Mouse (Mus musculus): Measurements from ENCODE around the gene Fam102b. TPM values are rescaled to one million over a fixed set of nuclear protein-coding genes. Genes with fewer than 3 reads are reported as not detected.
A peak's percentile ranks its signal among the peaks of the same experiment; 100 is the strongest.

Gene Fam102b
- polyA plus RNA-seq, 2 experiments = 1.3 to 2.0 TPM

GRCm38 (mm10) chr3:108977340-108978030 lies 49.9 kb downstream of the Fam102b start:
- Histone ChIP-seq H3K36me3 (replicated peaks; ENCODE audit: control insufficient read depth, insufficient read depth, low read depth) (no peaks in the 10 kb centered on the region), H3K9me3 (ENCODE audit: control insufficient read depth, low read length) (no peaks in the 10 kb centered on the region), H3K4me1 (replicated peaks; ENCODE audit: control insufficient read depth in 2 of 2, insufficient read depth in 2 of 2, low read length in 1 of 2) (peaks cover 0 to 11% of the 10 kb centered on the region in 2 experiments; a peak in 3 of 4 replicates), H3K4me2 (ENCODE audit: low read depth) (no peak overlapping the region), H3K27me3 (ENCODE audit: control insufficient read depth, insufficient read depth, low read length) (no peaks in the 10 kb centered on the region), H3K27ac (no peak overlapping the region), H3K4me3 (ENCODE audit: insufficient read depth in 1 of 2, low read depth in 2 of 2, low read length in 2 of 2) (no peak overlapping the region), H3K9ac (replicated peaks) (no peak overlapping the region)
- 73% methylated on average over 13 of the region's 13 CpGs for WGBS (ENCODE audit: insufficient replicate concordance)
- peak in 1 of 3 experiments; percentile 26 for DNase-seq (ENCODE audit: low read depth in 3 of 3, low spot score in 3 of 3)
- ATAC-seq (ENCODE audit: insufficient read depth) = 0 out of 2 replicates have a peak, but pooled peaks have one; percentile 21
- no peak for TF ChIP-seq EP300 (IDR thresholded peaks at IDR 0.05; ENCODE audit: low read depth)
- peak; percentile 75 for TF ChIP-seq CTCF (IDR thresholded peaks at IDR 0.05; ENCODE audit: low read depth)

DNA sequence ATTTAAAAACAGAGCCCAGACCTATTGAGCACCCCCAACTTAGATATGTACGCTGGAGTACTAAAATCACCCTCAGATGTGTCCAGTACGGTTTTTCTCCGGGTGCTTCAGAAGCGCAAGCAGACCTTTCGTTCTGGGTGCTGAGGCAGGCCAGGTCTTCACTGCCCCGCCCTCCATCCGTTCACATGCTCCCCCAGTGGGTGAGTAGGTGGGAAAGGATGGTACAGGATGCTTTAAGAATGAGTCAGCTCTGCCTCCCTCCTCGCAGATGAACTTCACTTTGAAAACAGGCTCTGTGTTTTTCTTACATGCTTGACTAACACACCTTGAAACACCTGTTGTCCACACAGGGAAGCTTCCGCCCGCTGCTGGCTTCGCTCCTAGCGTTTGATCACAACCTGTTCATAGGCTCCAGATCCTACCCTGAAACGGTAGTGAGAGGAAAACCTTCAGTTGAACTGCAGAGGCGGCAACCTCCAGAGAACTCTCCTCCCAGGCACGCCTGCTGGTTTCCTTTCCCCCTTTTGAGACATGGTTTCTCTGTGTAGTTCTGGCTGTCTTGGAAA lies 52.4 kb downstream of the Fam102b start:
- H3K9ac ChIP-seq (replicated peaks) = no peak overlapping the region
- H3K9me3 ChIP-seq (ENCODE audit: control insufficient read depth, low read length) = no peaks in the 10 kb centered on the region
- no peaks in the 10 kb centered on the region for H3K36me3 ChIP-seq (replicated peaks; ENCODE audit: control insufficient read depth, insufficient read depth, low read depth)
- H3K4me3 ChIP-seq (ENCODE audit: insufficient read depth in 1 of 2, low read depth in 2 of 2, low read length in 2 of 2) = no peak overlapping the region
- peaks cover 0 to 11% of the 10 kb centered on the region in 2 experiments; a peak in 3 of 4 replicates for H3K4me1 ChIP-seq (replicated peaks; ENCODE audit: control insufficient read depth in 2 of 2, insufficient read depth in 2 of 2, low read length in 1 of 2)
- WGBS (ENCODE audit: insufficient replicate concordance) = 67% methylated on average over 15 of the region's 15 CpGs
- no peak overlapping the region for H3K27ac ChIP-seq
- no peak for TF ChIP-seq EP300 (IDR thresholded peaks at IDR 0.05; ENCODE audit: low read depth)
- TF ChIP-seq CTCF (IDR thresholded peaks at IDR 0.05; ENCODE audit: low read depth) = no peak
- H3K4me2 ChIP-seq (ENCODE audit: low read depth) = peak overlapping the region; percentile 32
- H3K27me3 ChIP-seq (ENCODE audit: control insufficient read depth, insufficient read depth, low read length) = no peaks in the 10 kb centered on the region
- DNase-seq (ENCODE audit: low read depth in 3 of 3, low spot score in 3 of 3) (no peak), ATAC-seq (ENCODE audit: insufficient read depth) (no peak)

DNA sequence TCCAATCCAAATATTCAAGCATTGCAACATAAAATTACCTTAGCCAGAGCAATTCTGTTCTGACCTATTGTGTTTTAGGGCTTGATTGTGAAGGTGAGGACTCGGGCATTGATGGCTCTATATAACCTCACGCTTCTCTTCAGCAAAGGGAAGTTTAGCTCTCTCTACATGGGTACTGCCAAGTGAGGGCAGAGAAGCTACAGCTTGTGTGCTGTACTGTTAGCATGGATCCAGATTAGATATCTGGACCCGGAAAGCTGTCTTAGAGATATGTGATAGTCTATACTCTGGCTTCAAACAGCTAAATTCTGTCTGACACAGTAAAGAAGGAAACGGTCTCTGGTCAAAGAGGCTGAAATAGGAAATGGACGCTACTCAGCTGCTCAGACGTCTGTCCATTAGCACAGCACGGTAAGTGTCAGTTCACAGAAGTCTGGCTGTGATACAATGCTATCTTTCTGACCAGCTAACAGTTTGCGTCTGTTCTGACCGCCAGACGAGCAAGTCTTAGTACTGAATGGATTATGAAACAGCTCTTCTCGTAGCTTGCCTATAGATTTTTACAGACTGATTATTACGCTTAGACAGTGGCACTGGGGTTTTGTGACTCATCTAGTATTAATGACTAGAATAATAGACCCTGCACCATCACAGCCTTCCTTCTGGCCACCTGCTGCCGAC lies 53.3 kb downstream of the Fam102b start:
- Histone ChIP-seq H3K9me3 (ENCODE audit: control insufficient read depth, low read length) (no peaks in the 10 kb centered on the region), H3K9ac (replicated peaks) (no peak overlapping the region), H3K4me3 (ENCODE audit: insufficient read depth in 1 of 2, low read depth in 2 of 2, low read length in 2 of 2) (no peak overlapping the region), H3K4me2 (ENCODE audit: low read depth) (peak overlapping the region; percentile 32), H3K4me1 (replicated peaks; ENCODE audit: control insufficient read depth in 2 of 2, insufficient read depth in 2 of 2, low read length in 1 of 2) (peaks cover 0 to 11% of the 10 kb centered on the region in 2 experiments; a peak in 3 of 4 replicates), H3K27me3 (ENCODE audit: control insufficient read depth, insufficient read depth, low read length) (no peaks in the 10 kb centered on the region), H3K36me3 (replicated peaks; ENCODE audit: control insufficient read depth, insufficient read depth, low read depth) (no peaks in the 10 kb centered on the region), H3K27ac (no peak overlapping the region)
- DNase-seq (ENCODE audit: low read depth in 3 of 3, low spot score in 3 of 3) (no peak), ATAC-seq (ENCODE audit: insufficient read depth) (peak; percentile 77)
- 27% methylated on average over 13 of the region's 13 CpGs for WGBS (ENCODE audit: insufficient replicate concordance)
- TF ChIP-seq EP300 (IDR thresholded peaks at IDR 0.05; ENCODE audit: low read depth) = peak; percentile 63
- no peak for TF ChIP-seq CTCF (IDR thresholded peaks at IDR 0.05; ENCODE audit: low read depth)

DNA sequence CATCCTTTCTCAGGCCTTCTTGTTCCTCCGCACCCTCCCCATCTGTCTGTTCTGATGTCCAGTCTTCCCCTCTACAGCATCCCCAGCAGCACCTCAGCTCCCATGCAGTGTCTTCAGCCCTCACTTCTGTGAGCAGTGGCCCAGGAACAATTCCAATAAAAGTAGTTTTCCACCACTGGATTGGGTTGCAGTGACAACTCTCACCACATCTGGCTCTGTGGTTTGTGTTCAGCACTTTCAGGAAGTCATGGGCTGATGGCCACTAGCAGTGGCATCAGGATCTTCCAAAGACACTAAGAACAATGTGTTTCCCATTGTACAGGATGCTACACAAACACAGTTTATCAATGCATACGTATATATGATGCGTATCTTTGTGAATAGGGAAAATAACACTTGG lies 61.4 kb downstream of the Fam102b start:
- Histone ChIP-seq H3K4me3 (ENCODE audit: insufficient read depth in 1 of 2, low read depth in 2 of 2, low read length in 2 of 2) (no peak overlapping the region), H3K27me3 (ENCODE audit: control insufficient read depth, insufficient read depth, low read length) (no peaks in the 10 kb centered on the region), H3K27ac (no peak overlapping the region), H3K4me2 (ENCODE audit: low read depth) (no peak overlapping the region), H3K9ac (replicated peaks) (no peak overlapping the region), H3K4me1 (replicated peaks; ENCODE audit: control insufficient read depth in 2 of 2, insufficient read depth in 2 of 2, low read length in 1 of 2) (peaks cover 0 to 7% of the 10 kb centered on the region in 2 experiments; a peak in 2 of 4 replicates), H3K9me3 (ENCODE audit: control insufficient read depth, low read length) (no peaks in the 10 kb centered on the region), H3K36me3 (replicated peaks; ENCODE audit: control insufficient read depth, insufficient read depth, low read depth) (no peaks in the 10 kb centered on the region)
- ATAC-seq (ENCODE audit: insufficient read depth) = no peak
- TF ChIP-seq CTCF (IDR thresholded peaks at IDR 0.05; ENCODE audit: low read depth) = no peak
- no peak for TF ChIP-seq EP300 (IDR thresholded peaks at IDR 0.05; ENCODE audit: low read depth)
- DNase-seq (ENCODE audit: low read depth in 3 of 3, low spot score in 3 of 3) = no peak
- 54% methylated on average over 3 of the region's 3 CpGs for WGBS (ENCODE audit: insufficient replicate concordance)

All from liver, embryonic 14.5 days (tissue).